In genomic region chr11:118723166-118723565, GRCm38 (mm10) we compare ENCODE assay signal across 12 mouse cellular contexts.
"Had no signal": no experiment of that assay in that cellular context is flagged by ENCODE, and none has a peak within 500 bp of the region (broad histone marks: within the 10 kb centered on the region; RNA-seq: fewer than 3 reads in every experiment).

No protein-coding gene starts in this region.

- H3K4me2 ChIP-seq: limb, embryonic 15.5 days; liver, embryonic 13.5 days; midbrain, embryonic 12.5 days; stomach, embryonic 15.5 days had no signal

- H3K36me3 ChIP-seq: limb, embryonic 15.5 days; liver, embryonic 13.5 days; midbrain, embryonic 12.5 days; stomach, embryonic 15.5 days had no signal

- DNase-seq: kidney, adult 8-10 months; kidney, postnatal 25 days; layer of hippocampus, adult 9-11 months; layer of hippocampus, postnatal 36 days; liver, embryonic 13.5 days; right cerebral cortex, postnatal 14 days; thymus, adult 2 months; thymus, postnatal 25 days had no signal

- H3K9ac ChIP-seq: limb, embryonic 15.5 days; liver, embryonic 13.5 days; midbrain, embryonic 12.5 days; stomach, embryonic 15.5 days had no signal

- H3K4me1 ChIP-seq: limb, embryonic 15.5 days had no signal

- ATAC-seq: intestine, postnatal 0 days had no signal

- H3K27ac ChIP-seq: limb, embryonic 15.5 days; liver, embryonic 13.5 days; midbrain, embryonic 12.5 days; stomach, embryonic 15.5 days had no signal

- H3K4me3 ChIP-seq: limb, embryonic 15.5 days; liver, embryonic 13.5 days; midbrain, embryonic 12.5 days; stomach, embryonic 15.5 days had no signal

- H3K27me3 ChIP-seq: limb, embryonic 15.5 days; liver, embryonic 13.5 days; midbrain, embryonic 12.5 days; stomach, embryonic 15.5 days had no signal

- H3K9me3 ChIP-seq: limb, embryonic 15.5 days; liver, embryonic 13.5 days; midbrain, embryonic 12.5 days; stomach, embryonic 15.5 days had no signal
